Mouse (Mus musculus): ENCODE measurements at regions not wholly inside any gene's neighbourhood (a gene's known extent, or its start where the extent isn't known, plus 50 kb on each side); places are given as distances from the start of the nearest gene placed in this dataset.
A peak's percentile ranks its signal among the peaks of the same experiment; 100 is the strongest.

DNA sequence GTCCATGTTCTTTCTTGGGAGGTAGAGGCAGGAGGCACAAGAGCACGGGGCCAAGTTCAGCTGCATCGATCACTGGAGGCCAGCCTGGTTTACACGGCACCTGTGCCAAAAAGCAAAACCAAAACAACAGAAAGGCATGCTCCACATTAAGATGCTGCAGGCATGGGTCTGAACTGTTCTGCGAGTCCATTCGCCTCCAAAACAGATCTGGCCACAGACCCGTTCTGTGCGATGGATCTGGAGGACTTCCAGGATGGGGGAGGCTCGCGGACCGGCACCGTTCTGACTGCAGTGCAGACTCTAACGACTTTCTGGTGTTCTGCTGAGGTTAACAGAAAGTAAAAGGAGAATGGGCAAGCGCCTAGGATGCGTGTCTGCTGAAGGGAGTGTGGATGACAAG lies 52.3 kb downstream of the A230072I06Rik start:
- no peak overlapping the region for H3K27ac ChIP-seq (replicated peaks; ENCODE audit: insufficient read depth, low read depth, low read length)
- H3K79me2 ChIP-seq (ENCODE audit: control insufficient read depth, insufficient read depth, low read length), result no peaks in the 10 kb centered on the region
- 0 out of 2 replicates have a peak, but pooled peaks cover 2% of the 10 kb centered on the region for H3K27me3 ChIP-seq (ENCODE audit: control insufficient read depth, insufficient read depth, low read length)
- DNase-seq (ENCODE audit: extremely low read depth, low read depth, low spot score), result peak; percentile 30
- H3K36me3 ChIP-seq (ENCODE audit: control insufficient read depth, insufficient read depth, low read length), result no peaks in the 10 kb centered on the region
- no peaks in the 10 kb centered on the region for H3K4me1 ChIP-seq (ENCODE audit: control insufficient read depth, insufficient read depth, low read length)
- 69% methylated on average over 14 of the region's 14 CpGs for WGBS
- H3K4me3 ChIP-seq (ENCODE audit: insufficient read depth, low read depth, low read length), result no peak overlapping the region
- no peak for TF ChIP-seq CTCF (IDR thresholded peaks at IDR 0.05; ENCODE audit: low read depth, low read length)
- no peak overlapping the region for H3K9ac ChIP-seq (ENCODE audit: low read depth, low read length)

DNA sequence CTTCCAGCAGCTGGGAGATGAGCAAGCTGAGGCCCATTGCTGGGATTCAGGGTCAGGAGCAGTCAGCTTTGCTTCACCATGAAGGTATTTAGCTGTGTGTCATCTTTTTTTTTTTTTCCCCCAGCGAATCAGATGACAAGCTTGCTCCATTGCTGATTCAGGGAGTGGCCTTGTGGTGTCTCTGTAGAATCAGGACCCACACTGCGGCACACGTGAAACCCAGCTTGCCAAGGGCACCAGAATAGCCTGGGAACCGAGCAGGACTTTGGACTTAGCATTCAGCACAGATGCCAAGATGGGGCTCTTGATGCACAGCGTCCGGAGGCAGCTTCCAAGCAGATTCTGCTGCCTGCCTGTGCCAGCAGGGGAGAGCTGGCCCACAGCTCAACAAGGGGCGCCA lies 53.0 kb downstream of the A230072I06Rik start:
- Histone ChIP-seq H3K36me3 (ENCODE audit: control insufficient read depth, insufficient read depth, low read length) (no peaks in the 10 kb centered on the region), H3K79me2 (ENCODE audit: control insufficient read depth, insufficient read depth, low read length) (no peaks in the 10 kb centered on the region), H3K9ac (ENCODE audit: low read depth, low read length) (no peak overlapping the region), H3K4me3 (ENCODE audit: insufficient read depth, low read depth, low read length) (no peak overlapping the region), H3K4me1 (ENCODE audit: control insufficient read depth, insufficient read depth, low read length) (no peaks in the 10 kb centered on the region), H3K27ac (replicated peaks; ENCODE audit: insufficient read depth, low read depth, low read length) (no peak overlapping the region), H3K27me3 (ENCODE audit: control insufficient read depth, insufficient read depth, low read length) (0 out of 2 replicates have a peak, but pooled peaks cover 2% of the 10 kb centered on the region)
- 55% methylated on average over 7 of the region's 7 CpGs for WGBS
- DNase-seq (ENCODE audit: extremely low read depth, low read depth, low spot score), result peak; percentile 59
- TF ChIP-seq POLR2A (IDR thresholded peaks at IDR 0.05; ENCODE audit: extremely low read depth, insufficient read depth, low read length) (no peak), CTCF (IDR thresholded peaks at IDR 0.05; ENCODE audit: low read depth, low read length) (no peak)

DNA sequence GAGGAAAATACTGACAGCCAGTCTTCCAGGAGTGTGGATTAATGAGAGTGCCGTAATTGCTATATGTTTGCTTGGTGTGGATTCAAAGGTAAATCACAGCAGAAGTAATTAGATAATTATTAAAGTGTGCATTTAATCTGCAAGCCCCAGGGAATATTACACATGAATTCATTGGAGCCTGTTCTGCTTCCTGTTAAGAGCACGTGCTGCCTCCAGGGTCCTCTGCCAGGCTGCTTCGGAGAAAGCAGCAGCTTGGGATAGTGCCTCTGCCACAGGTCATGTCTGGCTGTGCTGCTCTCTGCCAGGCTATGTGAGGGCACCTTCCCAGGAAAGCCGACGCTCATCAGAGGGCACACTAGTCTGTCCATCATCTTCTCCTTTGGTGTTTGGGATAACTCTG lies 55.5 kb downstream of the A230072I06Rik start:
- H3K36me3 ChIP-seq (ENCODE audit: control insufficient read depth, insufficient read depth, low read length), result no peaks in the 10 kb centered on the region
- H3K9ac ChIP-seq (ENCODE audit: low read depth, low read length), result no peak overlapping the region
- no peak overlapping the region for H3K4me3 ChIP-seq (ENCODE audit: insufficient read depth, low read depth, low read length)
- TF ChIP-seq POLR2A (IDR thresholded peaks at IDR 0.05; ENCODE audit: extremely low read depth, insufficient read depth, low read length), result no peak
- no peak for TF ChIP-seq CTCF (IDR thresholded peaks at IDR 0.05; ENCODE audit: low read depth, low read length)
- 0 out of 2 replicates have a peak, but pooled peaks cover 2% of the 10 kb centered on the region for H3K27me3 ChIP-seq (ENCODE audit: control insufficient read depth, insufficient read depth, low read length)
- H3K79me2 ChIP-seq (ENCODE audit: control insufficient read depth, insufficient read depth, low read length), result no peaks in the 10 kb centered on the region
- H3K27ac ChIP-seq (replicated peaks; ENCODE audit: insufficient read depth, low read depth, low read length), result no peak overlapping the region
- no peak for DNase-seq (ENCODE audit: extremely low read depth, low read depth, low spot score)
- WGBS, result 77% methylated on average over 5 of the region's 5 CpGs
- no peaks in the 10 kb centered on the region for H3K4me1 ChIP-seq (ENCODE audit: control insufficient read depth, insufficient read depth, low read length)

DNA sequence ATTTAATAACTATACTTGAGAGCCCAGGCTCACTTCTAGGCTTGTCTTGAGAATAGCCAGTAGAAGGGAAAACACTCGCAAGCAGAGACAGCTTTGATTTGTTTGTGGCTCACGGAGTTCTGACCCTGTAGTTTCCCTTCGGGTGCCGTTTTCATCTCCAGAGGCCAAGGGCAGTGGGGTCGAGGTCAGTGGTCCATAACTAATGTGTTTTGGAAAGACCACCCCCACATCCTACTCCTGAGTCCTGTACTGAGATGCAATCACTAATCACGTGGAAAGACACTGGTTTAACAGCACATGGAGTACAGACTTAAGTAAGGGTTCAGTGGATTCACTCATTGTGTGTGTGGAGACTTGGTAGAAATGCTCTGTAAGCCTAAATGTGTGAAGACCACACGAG lies 56.0 kb downstream of the A230072I06Rik start:
- no peak for DNase-seq (ENCODE audit: extremely low read depth, low read depth, low spot score)
- Histone ChIP-seq H3K27me3 (ENCODE audit: control insufficient read depth, insufficient read depth, low read length) (0 out of 2 replicates have a peak, but pooled peaks cover 2% of the 10 kb centered on the region), H3K4me3 (ENCODE audit: insufficient read depth, low read depth, low read length) (no peak overlapping the region), H3K4me1 (ENCODE audit: control insufficient read depth, insufficient read depth, low read length) (no peaks in the 10 kb centered on the region), H3K36me3 (ENCODE audit: control insufficient read depth, insufficient read depth, low read length) (no peaks in the 10 kb centered on the region), H3K9ac (ENCODE audit: low read depth, low read length) (no peak overlapping the region), H3K79me2 (ENCODE audit: control insufficient read depth, insufficient read depth, low read length) (no peaks in the 10 kb centered on the region), H3K27ac (replicated peaks; ENCODE audit: insufficient read depth, low read depth, low read length) (no peak overlapping the region)
- TF ChIP-seq POLR2A (IDR thresholded peaks at IDR 0.05; ENCODE audit: extremely low read depth, insufficient read depth, low read length) (no peak), CTCF (IDR thresholded peaks at IDR 0.05; ENCODE audit: low read depth, low read length) (no peak)
- WGBS, result 41% methylated on average over 7 of the region's 7 CpGs

DNA sequence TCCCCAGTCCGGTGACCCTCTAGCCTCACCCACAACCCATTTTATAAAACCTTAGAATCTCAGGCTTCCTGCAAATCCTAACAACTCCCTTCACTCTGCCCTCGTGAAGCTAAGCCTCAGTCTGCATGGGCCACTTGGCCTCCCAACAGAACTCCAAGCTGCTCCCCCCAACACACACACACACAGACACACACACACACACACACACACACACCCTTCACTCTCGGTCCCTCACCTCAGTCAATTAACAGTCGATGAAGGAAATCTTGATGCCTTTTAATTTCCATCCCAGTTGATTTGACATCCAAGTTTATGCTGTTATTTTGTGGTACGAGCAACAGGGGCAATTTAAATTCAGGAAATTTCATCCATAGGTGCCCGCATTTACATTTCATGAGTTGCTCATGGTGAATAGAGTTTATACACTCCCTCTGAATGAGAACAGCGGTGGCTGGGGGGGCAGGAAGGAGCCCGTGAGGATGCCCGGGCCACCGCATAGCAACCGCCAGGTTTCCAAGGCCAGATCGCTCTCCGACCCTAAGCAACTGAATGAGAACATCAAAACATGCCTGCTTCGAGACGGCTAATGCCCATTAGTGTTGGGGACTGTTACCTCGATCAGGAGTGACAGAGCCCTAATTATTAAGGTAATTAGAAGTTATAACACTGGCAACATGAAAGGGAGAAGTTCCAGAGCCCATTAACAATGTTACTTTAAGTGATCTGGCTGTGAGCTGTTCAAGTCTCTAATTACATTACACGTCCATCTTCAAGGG lies 55.8 kb upstream of the Sox1 start:
- WGBS, result 76% methylated on average over 17 of the region's 17 CpGs
- TF ChIP-seq CTCF (IDR thresholded peaks at IDR 0.05; ENCODE audit: low read depth, low read length) (no peak), POLR2A (IDR thresholded peaks at IDR 0.05; ENCODE audit: extremely low read depth, insufficient read depth, low read length) (no peak)

DNA sequence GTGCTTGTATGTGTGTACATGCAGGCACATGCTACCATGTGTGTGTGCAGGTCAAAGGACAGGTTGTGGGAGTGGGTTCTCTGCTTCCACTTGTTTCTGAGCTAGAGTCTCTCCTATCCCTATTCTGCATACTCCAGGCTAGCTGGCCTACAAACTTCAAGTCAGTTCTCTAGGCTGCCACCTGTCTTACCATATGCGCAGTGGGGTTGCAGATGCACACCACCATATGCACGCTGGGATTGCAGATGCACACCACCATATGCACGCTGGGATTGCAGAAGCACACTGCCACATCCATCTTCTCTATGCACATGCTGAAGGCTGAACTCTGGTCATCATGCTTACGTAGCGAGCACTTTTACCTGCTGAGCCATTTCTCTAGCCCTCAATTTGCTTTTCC lies 54.1 kb upstream of the Sox1 start:
- Histone ChIP-seq H3K79me2 (ENCODE audit: control insufficient read depth, insufficient read depth, low read length) (no peaks in the 10 kb centered on the region), H3K4me1 (ENCODE audit: control insufficient read depth, insufficient read depth, low read length) (no peaks in the 10 kb centered on the region), H3K9ac (ENCODE audit: low read depth, low read length) (no peak overlapping the region), H3K4me3 (ENCODE audit: insufficient read depth, low read depth, low read length) (no peak overlapping the region), H3K36me3 (ENCODE audit: control insufficient read depth, insufficient read depth, low read length) (no peaks in the 10 kb centered on the region), H3K27me3 (ENCODE audit: control insufficient read depth, insufficient read depth, low read length) (no peaks in the 10 kb centered on the region; the same call in 1 of the 2 replicates), H3K27ac (replicated peaks; ENCODE audit: insufficient read depth, low read depth, low read length) (no peak overlapping the region)
- WGBS, result 92% methylated on average over 5 of the region's 5 CpGs
- no peak for DNase-seq (ENCODE audit: extremely low read depth, low read depth, low spot score)
- no peak for TF ChIP-seq POLR2A (IDR thresholded peaks at IDR 0.05; ENCODE audit: extremely low read depth, insufficient read depth, low read length)
- TF ChIP-seq CTCF (IDR thresholded peaks at IDR 0.05; ENCODE audit: low read depth, low read length), result no peak

More for the DNA sequence above, 55.8 kb upstream of the Sox1 start:
- H3K4me1 ChIP-seq (ENCODE audit: control insufficient read depth, insufficient read depth, low read length), result no peaks in the 10 kb centered on the region
- DNase-seq (ENCODE audit: extremely low read depth, low read depth, low spot score), result no peak
- no peaks in the 10 kb centered on the region for H3K36me3 ChIP-seq (ENCODE audit: control insufficient read depth, insufficient read depth, low read length)
- no peak overlapping the region for H3K27ac ChIP-seq (replicated peaks; ENCODE audit: insufficient read depth, low read depth, low read length)
- H3K9ac ChIP-seq (ENCODE audit: low read depth, low read length), result no peak overlapping the region
- H3K4me3 ChIP-seq (ENCODE audit: insufficient read depth, low read depth, low read length), result no peak overlapping the region
- no peaks in the 10 kb centered on the region for H3K79me2 ChIP-seq (ENCODE audit: control insufficient read depth, insufficient read depth, low read length)
- H3K27me3 ChIP-seq (ENCODE audit: control insufficient read depth, insufficient read depth, low read length), result no peaks in the 10 kb centered on the region; the same call in 1 of the 2 replicates
